Mouse (Mus musculus) T-helper 1 cell (primary cell): Measurements from ENCODE around the gene Sipa1.

Source experiments
- in situ Hi-C: fragments of 300-600 bp; cut with MboI, MseI; formaldehyde crosslinking; loops from one replicate; pipeline ENCODE4 v1.15.1; 2025; ENCODE audit warnings: high pct_unique_total_duplicates

Gene Sipa1

GRCm38 (mm10) chr19:5608707-5609106 lies 54.8 kb downstream of the Sipa1 start:
- in situ Hi-C loops: no loop called here

- in situ Hi-C loops: no loop called here
These were observed 55.6 kb downstream of the Sipa1 start for GRCm38 (mm10) chr19:5607705-5608410.

- in situ Hi-C loops: no loop called here
These were observed 57.3 kb downstream of the Sipa1 start for GRCm38 (mm10) chr19:5606196-5606595.

DNA sequence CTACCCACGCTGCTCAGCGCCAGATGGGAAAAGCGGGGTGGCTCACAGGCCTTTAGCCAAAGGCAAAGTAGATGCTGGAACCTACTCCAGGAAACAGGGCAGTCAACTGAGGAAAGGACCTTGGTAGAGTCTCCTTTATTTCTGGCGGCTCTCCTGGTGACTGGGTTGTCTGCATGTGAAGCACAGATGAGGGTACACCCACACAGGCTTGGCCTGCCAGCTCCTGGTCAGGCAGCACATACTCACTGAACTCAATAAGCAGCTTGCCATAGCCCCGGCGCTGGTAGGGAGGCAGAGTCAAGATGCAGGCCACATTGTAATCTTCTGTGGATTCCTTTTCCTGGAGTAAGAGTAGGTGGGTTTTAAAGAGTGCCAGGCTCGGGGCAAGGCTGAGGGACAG lies 58.4 kb downstream of the Sipa1 start:
- in situ Hi-C loops: no loop called here

GRCm38 (mm10) chr19:5603664-5604063 lies 59.8 kb downstream of the Sipa1 start:
- in situ Hi-C loops: loop anchor here (5.0 kb wide), 1 partner anchor 66 kb away; no protein-coding TSS in a partner anchor

- in situ Hi-C loops: loop anchor here (5.0 kb wide), 1 partner anchor 65 kb away; no protein-coding TSS in a partner anchor
These were observed 61.6 kb downstream of the Sipa1 start, which contains the start of gene Rnaseh2c for GRCm38 (mm10) chr19:5601752-5602541. Gene Rnaseh2c, plus strand, starts transcription at chr19:5601873.
